Mouse (Mus musculus): ENCODE measurements around the gene Zc3h13.

GRCm38 (mm10) chr14:75279716-75280115 lies 4.5 kb upstream of the Zc3h13 start:
- TF ChIP-seq POLR2A (IDR thresholded peaks at IDR 0.05; ENCODE audit: control insufficient read depth, low read depth, low read length): no peak
- TF ChIP-seq CTCF (IDR thresholded peaks at IDR 0.05; ENCODE audit: control insufficient read depth, insufficient read depth, insufficient replicate concordance, low read depth, low read length): no peak

Measured in testis, adult 2 months (tissue).